Mouse (Mus musculus) heart, embryonic 15.5 days (tissue): Measurements from ENCODE around the gene Smc1b. TPM values are rescaled to one million over a fixed set of nuclear protein-coding genes. Genes with fewer than 3 reads are reported as not detected.
A peak's percentile ranks its signal among the peaks of the same experiment; 100 is the strongest.
"Not testable (repeated sequence)": the region's sequence is repeated elsewhere in the genome, so short reads cannot be mapped to it uniquely, and the experiment has no call there.

Experiments
- ATAC-seq: fragments of 200-750 bp; cut with Nextera tagmentation; replicated peaks from 2 replicates; pipeline ENCODE4 v1.8.0; 2017; ENCODE audit warnings: low read depth, moderate TSS enrichment; ENCODE audit not compliant: insufficient number of reproducible peaks, insufficient read depth, low FRiP score
- H3K27ac ChIP-seq: fragments of 300-500 bp; sonication (generic); 2 replicates; pipeline ENCODE4 v1.5.1; 2015; ENCODE audit warnings: mild to moderate bottlenecking, inconsistent platforms
- H3K27me3 ChIP-seq: fragments of 300-500 bp; sonication (generic); 2 replicates; pipeline ENCODE4 v1.6.1; 2015; ENCODE audit warnings: inconsistent platforms
- H3K36me3 ChIP-seq: fragments of 300-500 bp; sonication (generic); 2 replicates; pipeline ENCODE4 v1.6.1; 2015; ENCODE audit warnings: mild to moderate bottlenecking, inconsistent platforms
- H3K4me1 ChIP-seq: fragments of 300-500 bp; sonication (generic); replicated peaks from 2 replicates; pipeline ENCODE4 v1.6.1; 2015; ENCODE audit warnings: inconsistent platforms
- H3K4me2 ChIP-seq: fragments of 300-500 bp; sonication (generic); 2 replicates; pipeline ENCODE4 v1.6.1; 2015; ENCODE audit warnings: inconsistent platforms, mild to moderate bottlenecking, moderate library complexity
- H3K4me3 ChIP-seq: fragments of 300-500 bp; sonication (generic); 2 replicates; pipeline ENCODE4 v1.5.1; 2015; ENCODE audit warnings: mild to moderate bottlenecking, inconsistent platforms
- H3K9ac ChIP-seq: fragments of 300-500 bp; sonication (generic); 2 replicates; pipeline ENCODE4 v1.6.1; 2015; ENCODE audit warnings: mild to moderate bottlenecking, inconsistent platforms
- H3K9me3 ChIP-seq: fragments of 300-500 bp; sonication (generic); replicated peaks from 2 replicates; pipeline ENCODE4 v1.6.1; 2016; ENCODE audit warnings: inconsistent platforms
- WGBS: fragments of 180-500 bp; shearing (Covaris S2); methylation state at CpG from one replicate; pipeline ENCODE4 v1.1.7; 2015; ENCODE audit warnings: mixed read lengths; 5-methylcytosine and 5-hydroxymethylcytosine counted together
- polyA plus RNA-seq: library from polyadenylated mRNA; unstranded; fragments of >200 nt; fragmentation: Nextera tagmentation; extraction: Ambion mirVana; gene quantifications from 2 replicates; pipeline ENCODE4 v1.2.1, GENCODE M21; 2015

Smc1b gene
- polyA plus RNA-seq, 1 experiment from 2014 or later: 0.03 TPM

DNA sequence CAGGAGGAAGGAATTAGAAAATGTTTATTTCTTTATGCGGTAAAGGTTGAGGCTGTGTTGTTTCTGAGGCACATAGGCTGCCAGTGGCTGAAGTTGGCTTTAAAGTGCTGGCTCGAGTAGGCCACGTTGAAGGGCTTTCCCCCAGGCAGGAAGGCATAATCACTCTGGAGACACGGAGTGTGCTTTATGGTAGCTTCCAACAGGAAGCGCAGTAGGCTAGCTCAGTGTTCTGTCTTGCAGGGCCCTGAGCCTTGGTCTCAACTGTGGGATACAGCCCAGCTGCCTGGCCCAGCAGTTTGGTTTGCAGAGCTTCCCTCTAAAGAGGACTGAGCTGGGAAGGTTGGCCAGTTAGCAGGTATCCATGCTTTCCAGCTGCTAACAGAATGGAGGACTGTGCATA lies 88.6 kb downstream of the Smc1b start:
- Histone ChIP-seq H3K36me3 (peaks cover 15% of the 10 kb centered on the region), H3K4me1 (peaks cover 47% of the 10 kb centered on the region), H3K4me2 (peak overlapping the region; percentile 13; the same call in 1 of the 2 replicates), H3K27me3 (no peaks in the 10 kb centered on the region), H3K9ac (0 out of 2 replicates have a peak overlapping the region, but pooled peaks have one; percentile 1), H3K9me3 (no peaks in the 10 kb centered on the region), H3K4me3 (no peak overlapping the region), H3K27ac (peak overlapping the region; percentile 81)
- 57% methylated on average over 5 of the region's 5 CpGs for WGBS
- no peak for ATAC-seq

GRCm38 (mm10) chr15:85042361-85042954 lies 89.3 kb downstream of the Smc1b start:
- ATAC-seq: peak; percentile 80
- Histone ChIP-seq H3K4me3 (no peak overlapping the region), H3K9ac (0 out of 2 replicates have a peak overlapping the region, but pooled peaks have one; percentile 1), H3K9me3 (no peaks in the 10 kb centered on the region), H3K27me3 (no peaks in the 10 kb centered on the region), H3K4me2 (peak overlapping the region; percentile 13; the same call in 1 of the 2 replicates), H3K27ac (peak overlapping the region; percentile 81), H3K4me1 (peaks cover 54% of the 10 kb centered on the region), H3K36me3 (peaks cover 9% of the 10 kb centered on the region)
- WGBS: 11% methylated on average over 4 of the region's 4 CpGs

GRCm38 (mm10) chr15:85041546-85042225 lies 90.1 kb downstream of the Smc1b start:
- Histone ChIP-seq H3K36me3 (peaks cover 4% of the 10 kb centered on the region), H3K4me3 (no peak overlapping the region), H3K4me1 (peaks cover 55% of the 10 kb centered on the region), H3K27ac (peak overlapping the region; percentile 81), H3K9me3 (no peaks in the 10 kb centered on the region), H3K4me2 (no peak overlapping the region), H3K9ac (no peak overlapping the region; the same call in 1 of the 2 replicates), H3K27me3 (no peaks in the 10 kb centered on the region)
- no peak for ATAC-seq
- 64% methylated on average over 10 of the region's 10 CpGs for WGBS

- H3K9ac ChIP-seq: peak overlapping the region; percentile 88
- peak overlapping the region; percentile 90 for H3K4me3 ChIP-seq
- H3K4me2 ChIP-seq: peak overlapping the region; percentile 92
- H3K27ac ChIP-seq: peak overlapping the region; percentile 61
- no peaks in the 10 kb centered on the region for H3K9me3 ChIP-seq
- WGBS: 5% methylated on average over 8 of the region's 8 CpGs
- 0 out of 2 replicates have a peak, but pooled peaks cover 5% of the 10 kb centered on the region for H3K27me3 ChIP-seq
- peaks cover 43% of the 10 kb centered on the region for H3K4me1 ChIP-seq
- ATAC-seq: no peak
- no peaks in the 10 kb centered on the region for H3K36me3 ChIP-seq
Measured at GRCm38 (mm10) chr15:85037343-85037690, 94.4 kb downstream of the Smc1b start.

DNA sequence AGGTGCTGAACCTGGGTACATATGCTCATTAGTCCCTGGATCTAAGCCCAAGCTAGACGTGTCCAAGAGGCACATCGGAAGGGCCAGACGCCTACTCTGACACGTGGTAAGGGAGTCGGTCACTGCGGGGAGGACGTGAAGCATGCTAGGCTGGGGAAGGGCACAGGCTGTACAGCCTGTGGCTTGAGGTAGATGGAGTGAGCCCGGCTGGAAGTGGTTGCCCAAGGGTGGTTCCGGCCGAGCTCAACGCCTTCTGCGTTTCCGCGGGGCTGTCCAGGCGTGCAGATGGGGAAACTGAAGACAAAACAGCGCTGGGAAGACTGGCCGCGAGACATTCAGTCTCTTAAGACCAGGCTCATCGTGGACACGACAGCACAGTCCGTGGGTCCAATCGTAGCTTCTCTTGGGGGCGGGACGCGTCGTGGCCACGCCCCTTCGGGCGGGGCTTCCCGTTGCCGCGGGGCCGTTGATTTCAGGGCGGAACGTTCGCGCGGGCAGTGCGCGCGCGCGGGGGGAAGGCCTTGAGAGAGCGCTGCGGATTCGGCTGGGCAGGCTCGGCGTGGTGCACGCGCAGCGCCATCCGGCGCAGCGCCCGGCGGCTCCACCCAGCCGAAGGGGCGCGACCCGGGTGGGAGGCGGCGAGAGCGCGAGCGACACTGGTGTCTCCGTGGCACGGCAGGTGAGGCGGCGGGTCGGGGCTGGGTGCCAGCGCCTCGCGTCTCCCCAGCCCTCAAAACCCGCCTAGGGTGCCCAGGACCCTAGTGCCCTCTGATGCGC lies 95.0 kb downstream of the Smc1b start:
- peak; percentile 94 for ATAC-seq
- H3K27ac ChIP-seq: peak overlapping the region; percentile 71
- peaks cover 41% of the 10 kb centered on the region for H3K4me1 ChIP-seq
- under 1% methylated on average over 72 of the region's 75 CpGs for WGBS
- peak overlapping the region; percentile 90 for H3K4me3 ChIP-seq
- peak overlapping the region; percentile 92 for H3K4me2 ChIP-seq
- 0 out of 2 replicates have a peak, but pooled peaks cover 5% of the 10 kb centered on the region for H3K27me3 ChIP-seq
- no peaks in the 10 kb centered on the region for H3K9me3 ChIP-seq
- H3K36me3 ChIP-seq: no peaks in the 10 kb centered on the region
- H3K9ac ChIP-seq: peak overlapping the region; percentile 88

DNA sequence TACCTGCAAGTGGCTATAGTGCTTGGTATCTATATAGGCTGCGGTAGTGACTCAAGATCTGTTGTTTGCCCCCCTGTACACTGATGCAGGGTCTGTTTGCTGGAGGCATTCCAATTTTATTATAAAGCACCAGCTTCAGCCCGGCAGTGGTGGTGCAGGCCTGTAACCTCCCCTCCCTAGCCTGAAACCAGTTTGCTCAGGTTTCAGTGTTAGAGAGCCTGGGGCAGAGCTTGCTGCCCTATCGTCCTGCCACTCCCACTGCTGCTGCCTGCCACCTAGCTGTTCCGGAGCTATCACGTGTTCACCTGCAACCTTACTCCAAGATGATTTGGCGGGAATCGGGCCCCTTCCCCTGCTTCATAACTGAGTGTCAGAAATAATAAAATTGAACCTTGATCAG lies 97.8 kb downstream of the Smc1b start:
- not testable (repeated sequence) for H3K9me3 ChIP-seq, ATAC-seq, H3K4me2 ChIP-seq, H3K27ac ChIP-seq, H3K27me3 ChIP-seq, H3K36me3 ChIP-seq, H3K9ac ChIP-seq, H3K4me3 ChIP-seq
- H3K4me1 ChIP-seq: peaks cover 27% of the 10 kb centered on the region
- 39% methylated on average over 7 of the region's 7 CpGs for whole genome bisulfite sequencing

DNA sequence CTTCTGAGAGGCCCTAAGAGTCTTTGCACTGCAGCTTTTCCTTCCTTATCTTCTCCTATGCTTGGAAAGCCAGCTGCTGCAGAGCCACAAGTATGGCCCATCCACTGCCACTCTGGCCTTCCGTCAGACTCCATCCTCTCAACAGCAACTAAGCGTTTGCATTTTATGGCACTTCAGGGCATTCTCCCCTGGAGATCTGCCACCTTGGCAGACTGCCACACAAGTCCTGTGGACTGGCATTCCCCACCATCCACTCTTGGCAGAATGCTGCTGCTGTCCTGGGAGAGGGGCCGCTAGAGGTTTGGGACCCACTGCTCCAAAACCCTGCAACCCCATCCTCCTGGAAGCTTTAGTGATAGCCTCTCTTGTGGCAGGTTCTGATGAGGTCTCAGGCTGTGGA lies 99.9 kb downstream of the Smc1b start:
- 0 out of 2 replicates have a peak, but pooled peaks cover 5% of the 10 kb centered on the region for H3K27me3 ChIP-seq
- no peak overlapping the region for H3K9ac ChIP-seq
- no peaks in the 10 kb centered on the region for H3K36me3 ChIP-seq
- H3K4me2 ChIP-seq: no peak overlapping the region
- no peaks in the 10 kb centered on the region for H3K9me3 ChIP-seq
- H3K4me1 ChIP-seq: peaks cover 13% of the 10 kb centered on the region
- 61% methylated on average over 3 of the region's 3 CpGs for WGBS
- no peak overlapping the region for H3K4me3 ChIP-seq
- 0 out of 2 replicates have a peak overlapping the region, but pooled peaks have one; percentile 16 for H3K27ac ChIP-seq
- no peak for ATAC-seq

DNA sequence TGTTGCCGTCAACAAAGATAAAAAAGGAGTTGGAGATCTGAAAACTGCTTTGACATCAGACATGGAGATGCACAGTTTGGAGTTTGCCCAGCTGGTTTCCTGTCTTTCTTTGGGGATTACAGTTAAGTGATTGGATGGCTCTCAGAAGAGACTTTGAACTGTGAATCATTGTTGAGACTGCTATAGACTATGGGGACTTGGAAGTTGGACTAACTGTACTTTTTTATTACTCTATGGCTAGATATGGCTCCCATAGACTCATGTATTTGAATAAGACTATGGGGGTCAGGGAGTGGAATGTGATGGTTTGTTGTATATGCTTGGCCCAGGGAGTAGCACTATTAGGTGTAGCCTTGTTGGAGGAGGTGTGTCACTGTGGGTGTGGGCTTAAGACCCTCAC lies 101.1 kb downstream of the Smc1b start:
- H3K4me2 ChIP-seq, H3K36me3 ChIP-seq, H3K9me3 ChIP-seq, H3K27me3 ChIP-seq, H3K4me1 ChIP-seq, H3K4me3 ChIP-seq, H3K9ac ChIP-seq, H3K27ac ChIP-seq, ATAC-seq: not testable (repeated sequence)
- WGBS: 25% methylated on average over 1 of the region's 1 CpGs

GRCm38 (mm10) chr15:85028648-85029047 lies 103.1 kb downstream of the Smc1b start, which contains the start of gene Fam118a:
TSS of gene Fam118a (plus strand) at chr15:85028948.
- not testable (repeated sequence) for H3K9ac ChIP-seq, H3K27me3 ChIP-seq, H3K9me3 ChIP-seq, H3K4me2 ChIP-seq, H3K4me1 ChIP-seq, H3K4me3 ChIP-seq, H3K36me3 ChIP-seq, ATAC-seq, H3K27ac ChIP-seq
- WGBS: 37% methylated on average over 1 of the region's 1 CpGs

DNA sequence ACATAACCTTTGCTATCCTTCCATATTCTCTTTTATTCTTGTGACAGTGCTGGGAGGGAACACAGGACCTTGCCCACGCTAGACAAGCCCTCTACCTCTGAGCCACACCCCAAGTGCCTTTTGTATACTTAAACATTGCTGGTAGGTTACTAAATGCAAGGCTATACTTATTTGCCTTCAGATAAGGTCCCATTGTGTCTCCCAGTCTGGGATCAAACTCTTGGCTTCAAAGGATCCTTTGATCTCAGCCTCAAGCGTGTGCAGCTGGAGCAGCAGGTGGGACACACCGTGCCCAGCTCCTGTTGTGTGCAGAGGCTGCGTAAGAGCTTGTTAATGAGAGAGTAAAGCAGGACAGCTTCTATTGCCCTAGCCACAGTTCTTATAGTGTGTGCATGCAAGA lies 104.0 kb downstream of the Smc1b start:
- H3K9me3 ChIP-seq: no peaks in the 10 kb centered on the region
- H3K36me3 ChIP-seq: no peaks in the 10 kb centered on the region
- H3K4me2 ChIP-seq: no peak overlapping the region
- no peak overlapping the region for H3K9ac ChIP-seq
- H3K4me1 ChIP-seq: peaks cover 8% of the 10 kb centered on the region
- H3K27ac ChIP-seq: no peak overlapping the region
- no peak for ATAC-seq
- 64% methylated on average over 4 of the region's 4 CpGs for WGBS
- no peaks in the 10 kb centered on the region for H3K27me3 ChIP-seq
- no peak overlapping the region for H3K4me3 ChIP-seq

DNA sequence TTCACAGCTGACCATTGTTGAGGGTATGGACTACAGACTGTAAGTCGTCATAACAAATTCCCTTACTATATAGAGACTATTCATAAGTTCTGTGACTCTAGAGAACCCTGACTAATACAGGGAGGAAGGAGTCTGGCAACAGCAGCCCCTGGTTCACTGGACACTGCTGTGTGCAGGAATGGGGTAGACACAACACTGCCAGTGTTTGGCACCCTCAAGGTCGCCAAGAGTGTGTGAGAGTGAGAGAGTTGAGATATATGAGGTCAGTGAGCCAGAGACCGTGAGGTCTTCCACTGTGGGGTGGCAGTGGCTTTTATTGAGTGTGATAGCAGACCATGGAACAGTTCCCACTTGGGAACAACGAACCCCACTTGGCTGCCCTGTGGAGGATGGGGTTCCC lies 105.6 kb downstream of the Smc1b start:
- H3K9me3 ChIP-seq: no peaks in the 10 kb centered on the region
- H3K27ac ChIP-seq: no peak overlapping the region
- no peak for ATAC-seq
- H3K4me3 ChIP-seq: no peak overlapping the region
- H3K9ac ChIP-seq: no peak overlapping the region
- H3K4me1 ChIP-seq: no peaks in the 10 kb centered on the region
- H3K27me3 ChIP-seq: peaks cover 6% of the 10 kb centered on the region; the same call in 1 of the 2 replicates
- 70% methylated on average over 4 of the region's 4 CpGs for WGBS
- no peaks in the 10 kb centered on the region for H3K36me3 ChIP-seq
- H3K4me2 ChIP-seq: no peak overlapping the region
